Comparison of ENCODE assay signal across 30 mouse cellular contexts in the genomic region with DNA sequence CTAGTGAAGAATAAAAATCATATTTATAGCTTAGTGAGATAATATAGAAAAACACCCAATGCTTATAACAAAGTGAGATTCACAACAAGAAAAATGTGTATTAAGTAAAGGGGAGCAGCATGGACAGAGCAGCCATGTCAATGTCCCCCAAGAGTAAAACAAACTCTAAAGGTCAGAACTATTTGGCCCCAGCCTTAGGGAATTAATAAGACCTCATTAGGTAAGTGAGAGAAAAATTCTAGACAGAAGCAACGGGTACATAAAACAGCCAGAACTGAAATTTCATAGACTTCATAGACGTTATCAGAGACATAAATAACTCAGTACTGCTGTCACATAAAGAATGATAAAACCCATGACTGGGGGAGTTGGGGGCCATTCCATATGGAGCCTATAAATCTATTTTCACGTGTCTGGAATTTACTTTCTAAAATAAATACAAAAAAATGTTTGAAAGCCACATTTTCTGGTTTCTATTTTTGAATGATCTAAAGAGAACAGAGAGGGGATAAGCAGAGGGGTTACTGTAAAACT.
DNase-seq lines count a peak whose midpoint lies in the region; ATAC-seq and TF ChIP-seq lines count a peak whose summit lies in the region.
"Had no signal": no experiment of that assay in that cellular context is flagged by ENCODE, and none has a peak within 500 bp of the region (broad histone marks: within the 10 kb centered on the region; RNA-seq: fewer than 3 reads in every experiment).

No protein-coding gene starts in this region.

- no peak for TF ChIP-seq EP300 in stomach, postnatal 0 days (optimal IDR thresholded peaks at IDR 0.05)

- no peak overlapping the region for H3K4me2 ChIP-seq in heart, embryonic 11.5 days
- no peak overlapping the region for H3K4me2 ChIP-seq in kidney, embryonic 16.5 days (replicated peaks; ENCODE audit: low read depth, low read length)
- no peak overlapping the region for H3K4me2 ChIP-seq in stomach, embryonic 14.5 days (replicated peaks; ENCODE audit: low read depth, low read length)
- no peak overlapping the region for H3K4me2 ChIP-seq in stomach, postnatal 0 days (replicated peaks; ENCODE audit: low read depth)
- H3K4me2 ChIP-seq: embryonic facial prominence, embryonic 13.5 days; forebrain, embryonic 13.5 days; heart, embryonic 12.5 days; hindbrain, embryonic 14.5 days; limb, embryonic 12.5 days; liver, embryonic 12.5 days; midbrain, embryonic 15.5 days; neural tube, embryonic 15.5 days; stomach, embryonic 15.5 days had no signal

- H3K4me1 ChIP-seq in heart, embryonic 11.5 days (ENCODE audit: control insufficient read depth, insufficient read depth, low read length), result 0 out of 2 replicates have a peak, but pooled peaks cover 6% of the 10 kb centered on the region
- peaks cover 4% of the 10 kb centered on the region; the same call in 1 of the 2 replicates for H3K4me1 ChIP-seq in kidney, embryonic 16.5 days (ENCODE audit: insufficient read depth, low read length)
- peaks cover 8% of the 10 kb centered on the region; the same call in 1 of the 2 replicates for H3K4me1 ChIP-seq in stomach, embryonic 14.5 days (ENCODE audit: control insufficient read depth, insufficient read depth, low read length)
- H3K4me1 ChIP-seq in stomach, postnatal 0 days (replicated peaks; ENCODE audit: control insufficient read depth, insufficient read depth), result no peaks in the 10 kb centered on the region
- peaks cover 16% of the 10 kb centered on the region for H3K4me1 ChIP-seq in forebrain, embryonic 10.5 days
- H3K4me1 ChIP-seq: liver, embryonic 12.5 days; midbrain, embryonic 15.5 days; stomach, embryonic 15.5 days had no signal

- no peak overlapping the region for H3K9ac ChIP-seq in heart, embryonic 11.5 days (ENCODE audit: low read depth, low read length)
- no peak overlapping the region for H3K9ac ChIP-seq in kidney, embryonic 16.5 days (replicated peaks; ENCODE audit: low read length)
- H3K9ac ChIP-seq in stomach, embryonic 14.5 days (replicated peaks; ENCODE audit: low read depth, low read length), result no peak overlapping the region
- no peak overlapping the region for H3K9ac ChIP-seq in stomach, postnatal 0 days (ENCODE audit: low read length)
- H3K9ac ChIP-seq: embryonic facial prominence, embryonic 13.5 days; forebrain, embryonic 13.5 days; heart, embryonic 12.5 days; hindbrain, embryonic 14.5 days; limb, embryonic 12.5 days; liver, embryonic 12.5 days; liver, postnatal 0 days; midbrain, embryonic 15.5 days; neural tube, embryonic 15.5 days; stomach, embryonic 15.5 days had no signal

- 39% methylated on average over 3 of the region's 3 CpGs for WGBS in heart, embryonic 11.5 days (ENCODE audit: insufficient replicate concordance)
- WGBS in kidney, embryonic 16.5 days, result 41% methylated on average over 3 of the region's 3 CpGs
- 33% methylated on average over 3 of the region's 3 CpGs for WGBS in stomach, embryonic 14.5 days
- 46% methylated on average over 3 of the region's 3 CpGs for WGBS in stomach, postnatal 0 days
- WGBS in forebrain, embryonic 10.5 days, result 77% methylated on average over 3 of the region's 3 CpGs

- no peak for DNase-seq in heart, adult 18-20 months
- no peak for DNase-seq in kidney, postnatal 25 days
- no peak for DNase-seq in stomach, postnatal 0 days (ENCODE audit: low spot score)
- no peak for DNase-seq in forebrain, embryonic 10.5 days (ENCODE audit: extremely low spot score, low spot score)
- DNase-seq: adrenal gland, postnatal 36 days; cerebellum, adult 18-20 months; cerebellum, postnatal 10 days; gastrocnemius, postnatal 14 days; heart, postnatal 10 days; kidney, adult 2 months; layer of hippocampus, adult 9-11 months; liver, postnatal 0 days; retina, postnatal 1 day; right cerebral cortex, postnatal 14 days; thymus, postnatal 14 days had no signal

- H3K27ac ChIP-seq in heart, embryonic 11.5 days (ENCODE audit: low read depth, low read length), result 0 out of 2 replicates have a peak overlapping the region, but pooled peaks have one; percentile 22
- H3K27ac ChIP-seq in kidney, embryonic 16.5 days (ENCODE audit: low read length), result no peak overlapping the region
- peak overlapping the region; percentile 30; the same call in 1 of the 2 replicates for H3K27ac ChIP-seq in stomach, embryonic 14.5 days (ENCODE audit: low read length)
- H3K27ac ChIP-seq in stomach, postnatal 0 days (replicated peaks), result no peak overlapping the region
- no peak overlapping the region for H3K27ac ChIP-seq in forebrain, embryonic 10.5 days
- H3K27ac ChIP-seq: forebrain, embryonic 13.5 days; hindbrain, embryonic 14.5 days; liver, embryonic 12.5 days; midbrain, embryonic 10.5 days; midbrain, embryonic 15.5 days; neural tube, embryonic 15.5 days had no signal

- no peaks in the 10 kb centered on the region for H3K27me3 ChIP-seq in heart, embryonic 11.5 days (ENCODE audit: control insufficient read depth, insufficient read depth, low read length)
- no peaks in the 10 kb centered on the region for H3K27me3 ChIP-seq in kidney, embryonic 16.5 days (ENCODE audit: insufficient read depth, low read length)
- H3K27me3 ChIP-seq in stomach, embryonic 14.5 days (ENCODE audit: control insufficient read depth, insufficient read depth, low read length), result no peaks in the 10 kb centered on the region
- no peaks in the 10 kb centered on the region for H3K27me3 ChIP-seq in stomach, postnatal 0 days (ENCODE audit: control insufficient read depth, insufficient read depth, low read length)
- peaks cover 39% of the 10 kb centered on the region for H3K27me3 ChIP-seq in forebrain, embryonic 10.5 days (ENCODE audit: poor library complexity, severe bottlenecking)
- H3K27me3 ChIP-seq: embryonic facial prominence, embryonic 13.5 days; forebrain, embryonic 13.5 days; heart, embryonic 12.5 days; limb, embryonic 12.5 days; liver, embryonic 12.5 days; midbrain, embryonic 15.5 days; neural tube, embryonic 15.5 days; stomach, embryonic 15.5 days had no signal

- H3K4me3 ChIP-seq in heart, embryonic 11.5 days (ENCODE audit: low read depth, low read length), result no peak overlapping the region
- no peak overlapping the region for H3K4me3 ChIP-seq in kidney, embryonic 16.5 days (ENCODE audit: low read length)
- no peak overlapping the region for H3K4me3 ChIP-seq in stomach, embryonic 14.5 days (ENCODE audit: low read depth, low read length)
- no peak overlapping the region for H3K4me3 ChIP-seq in stomach, postnatal 0 days (ENCODE audit: low read depth, low read length)
- H3K4me3 ChIP-seq in forebrain, embryonic 10.5 days, result no peak overlapping the region
- H3K4me3 ChIP-seq: embryonic facial prominence, embryonic 13.5 days; forebrain, embryonic 13.5 days; heart, embryonic 12.5 days; limb, embryonic 12.5 days; liver, embryonic 12.5 days; midbrain, embryonic 10.5 days; midbrain, embryonic 15.5 days; neural tube, embryonic 15.5 days; stomach, embryonic 15.5 days had no signal

- no peaks in the 10 kb centered on the region for H3K36me3 ChIP-seq in heart, embryonic 11.5 days (ENCODE audit: control insufficient read depth, insufficient read depth, low read length)
- H3K36me3 ChIP-seq in kidney, embryonic 16.5 days (ENCODE audit: insufficient read depth, low read length), result no peaks in the 10 kb centered on the region
- no peaks in the 10 kb centered on the region for H3K36me3 ChIP-seq in stomach, embryonic 14.5 days (ENCODE audit: control insufficient read depth, insufficient read depth, low read length)
- H3K36me3 ChIP-seq in stomach, postnatal 0 days (ENCODE audit: control insufficient read depth, insufficient read depth, low read length), result no peaks in the 10 kb centered on the region
- no peaks in the 10 kb centered on the region for H3K36me3 ChIP-seq in forebrain, embryonic 10.5 days (replicated peaks)
- H3K36me3 ChIP-seq: embryonic facial prominence, embryonic 13.5 days; heart, embryonic 12.5 days; limb, embryonic 12.5 days; liver, embryonic 12.5 days; midbrain, embryonic 10.5 days; midbrain, embryonic 15.5 days; neural tube, embryonic 15.5 days; stomach, embryonic 15.5 days had no signal

- ATAC-seq in heart, embryonic 11.5 days (replicated peaks; ENCODE audit: insufficient number of reproducible peaks, low FRiP score, low TSS enrichment), result no peak
- ATAC-seq in kidney, embryonic 16.5 days (ENCODE audit: low FRiP score, low TSS enrichment), result 0 out of 2 replicates have a peak, but pooled peaks have one; percentile 54
- ATAC-seq in stomach, embryonic 14.5 days (ENCODE audit: insufficient number of reproducible peaks, insufficient read depth, low FRiP score, low read depth), result no peak
- ATAC-seq in stomach, postnatal 0 days (ENCODE audit: low FRiP score, low TSS enrichment), result no peak
- ATAC-seq: CD4-positive, CD25-positive, alpha-beta regulatory T cell, adult 4 months; forebrain, embryonic 13.5 days; inflammation-experienced regulatory T-cells, adult 6 months; liver, embryonic 12.5 days; liver, postnatal 0 days; midbrain, embryonic 15.5 days had no signal

- H3K9me3 ChIP-seq in heart, embryonic 11.5 days (replicated peaks; ENCODE audit: control insufficient read depth, low read length), result no peaks in the 10 kb centered on the region
- H3K9me3 ChIP-seq in kidney, embryonic 16.5 days (ENCODE audit: low read length), result no peaks in the 10 kb centered on the region
- H3K9me3 ChIP-seq in stomach, embryonic 14.5 days (ENCODE audit: control insufficient read depth, low read depth, low read length), result no peaks in the 10 kb centered on the region
- H3K9me3 ChIP-seq in stomach, postnatal 0 days (ENCODE audit: control insufficient read depth, low read length), result no peaks in the 10 kb centered on the region
- no peaks in the 10 kb centered on the region for H3K9me3 ChIP-seq in forebrain, embryonic 10.5 days
- H3K9me3 ChIP-seq: embryonic facial prominence, embryonic 13.5 days; forebrain, embryonic 13.5 days; heart, embryonic 12.5 days; limb, embryonic 12.5 days; liver, embryonic 12.5 days; midbrain, embryonic 10.5 days; midbrain, embryonic 15.5 days; neural tube, embryonic 15.5 days; stomach, embryonic 15.5 days had no signal

- TF ChIP-seq CTCF in stomach, postnatal 0 days (IDR thresholded peaks at IDR 0.05; ENCODE audit: low read depth), result no peak

Comparison
In these comparisons a context has a peak if more than half of its experiments do, and no peak if none do; other contexts are left out.
1. H3K27ac ChIP-seq: peak in heart, embryonic 11.5 days (single experiment) and stomach, embryonic 14.5 days (single experiment); none in kidney, embryonic 16.5 days (single experiment), stomach, postnatal 0 days (single experiment) and forebrain, embryonic 10.5 days (single experiment).